Mouse (Mus musculus) midbrain, embryonic 14.5 days (tissue): ENCODE measurements at regions not wholly inside any gene's neighbourhood (a gene's known extent, or its start where the extent isn't known, plus 50 kb on each side); places are given as distances from the start of the nearest gene placed in this dataset.

Experiments
- ATAC-seq: fragments of 200-750 bp; cut with Nextera tagmentation; 2 replicates; pipeline ENCODE4 v1.8.0; 2017; ENCODE audit warnings: moderate number of reproducible peaks, moderate library complexity; ENCODE audit not compliant: low FRiP score, low TSS enrichment
- DNase-seq: peaks from one replicate; pipeline ENCODE4 v3.0.0-alpha.2; 2015
- H3K27ac ChIP-seq: fragments of 300-500 bp; sonication (generic); replicated peaks from 2 replicates; pipeline ENCODE4 v1.5.1; 2014; ENCODE audit warnings: mild to moderate bottlenecking, low read depth, low read length, moderate library complexity
- H3K27me3 ChIP-seq: fragments of 300-500 bp; sonication (generic); 2 replicates; pipeline ENCODE4 v1.6.1; 2014; ENCODE audit warnings: low read length, control low read depth, mixed read lengths; ENCODE audit not compliant: control insufficient read depth, insufficient read depth
- H3K36me3 ChIP-seq: fragments of 300-500 bp; sonication (generic); 2 replicates; pipeline ENCODE4 v1.6.1; 2014; ENCODE audit warnings: low read length, control low read depth; ENCODE audit not compliant: control insufficient read depth, insufficient read depth
- H3K4me1 ChIP-seq: fragments of 300-500 bp; sonication (generic); 2 replicates; pipeline ENCODE4 v1.6.1; 2014; ENCODE audit warnings: mild to moderate bottlenecking, antibody characterized with exemption, low read length, control low read depth; ENCODE audit not compliant: control insufficient read depth, insufficient read depth
- H3K4me2 ChIP-seq: fragments of 300-500 bp; sonication (generic); 2 replicates; pipeline ENCODE4 v1.6.1; 2014; ENCODE audit warnings: mild to moderate bottlenecking, low read length, moderate library complexity
- H3K4me3 ChIP-seq: fragments of 300-500 bp; sonication (generic); replicated peaks from 2 replicates; pipeline ENCODE4 v1.5.1; 2014; ENCODE audit warnings: low read depth, low read length
- H3K9ac ChIP-seq: fragments of 300-500 bp; sonication (generic); replicated peaks from 2 replicates; pipeline ENCODE4 v1.6.1; 2014; ENCODE audit warnings: mild to moderate bottlenecking, low read length, moderate library complexity
- H3K9me3 ChIP-seq: fragments of 300-500 bp; sonication (generic); 2 replicates; pipeline ENCODE4 v1.6.1; 2016; ENCODE audit warnings: low read length, control low read depth, mixed read lengths; ENCODE audit not compliant: control insufficient read depth
- WGBS: fragments of 180-500 bp; shearing (Covaris S2); extraction: QIAGEN DNeasy Blood & Tissue Kit; methylation state at CpG from one replicate; pipeline ENCODE4 v1.1.7; 2014; 5-methylcytosine and 5-hydroxymethylcytosine counted together

DNA sequence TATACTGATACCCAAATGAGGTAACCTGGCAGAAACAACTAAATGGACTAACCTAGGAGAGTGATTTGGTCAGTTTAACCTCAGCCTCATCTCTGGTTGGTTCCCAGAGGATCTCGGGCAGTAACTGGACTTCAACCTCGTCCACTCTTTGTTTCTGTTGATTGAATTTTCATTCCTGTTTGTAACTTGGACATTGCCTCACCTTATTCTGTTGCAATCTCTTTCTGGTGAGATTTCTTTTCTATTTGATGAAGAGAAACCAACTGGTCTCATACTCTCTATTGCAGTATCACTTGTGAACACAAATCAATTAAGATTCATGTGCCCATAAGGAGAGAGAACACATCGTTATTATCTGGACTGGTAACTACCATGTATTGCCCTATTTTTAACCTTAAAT, 163.3 kb upstream of the Ano5 start:
- H3K36me3 ChIP-seq = no peaks in the 10 kb centered on the region
- no peaks in the 10 kb centered on the region for H3K9me3 ChIP-seq
- H3K27ac ChIP-seq = no peak overlapping the region
- DNase-seq (no peak), ATAC-seq (no peak)
- H3K4me2 ChIP-seq = no peak overlapping the region
- H3K4me1 ChIP-seq = no peaks in the 10 kb centered on the region
- 89% methylated on average over 3 of the region's 3 CpGs for WGBS
- no peak overlapping the region for H3K4me3 ChIP-seq
- no peak overlapping the region for H3K9ac ChIP-seq
- H3K27me3 ChIP-seq = no peaks in the 10 kb centered on the region

GRCm38 (mm10) chr7:51360134-51360533, 150.7 kb upstream of the Ano5 start:
- no peaks in the 10 kb centered on the region for H3K36me3 ChIP-seq
- 87% methylated on average over 3 of the region's 3 CpGs for WGBS
- no peaks in the 10 kb centered on the region for H3K4me1 ChIP-seq
- no peaks in the 10 kb centered on the region for H3K27me3 ChIP-seq
- DNase-seq (no peak), ATAC-seq (no peak)
- H3K4me2 ChIP-seq = no peak overlapping the region
- no peaks in the 10 kb centered on the region for H3K9me3 ChIP-seq
- H3K4me3 ChIP-seq = no peak overlapping the region
- no peak overlapping the region for H3K27ac ChIP-seq
- no peak overlapping the region for H3K9ac ChIP-seq

GRCm38 (mm10) chr7:51377584-51377983, 133.2 kb upstream of the Ano5 start:
- no peak for DNase-seq
- H3K27me3 ChIP-seq = no peaks in the 10 kb centered on the region
- WGBS = 91% methylated on average over 1 of the region's 1 CpGs
- H3K4me1 ChIP-seq = no peaks in the 10 kb centered on the region
- H3K36me3 ChIP-seq = no peaks in the 10 kb centered on the region
- H3K9ac ChIP-seq = no peak overlapping the region
- no peak overlapping the region for H3K4me2 ChIP-seq
- no peak overlapping the region for H3K27ac ChIP-seq
- no peak for ATAC-seq
- no peaks in the 10 kb centered on the region for H3K9me3 ChIP-seq
- H3K4me3 ChIP-seq = no peak overlapping the region
